Mouse (Mus musculus) spleen, adult 2 months (tissue): Measurements from ENCODE around the gene Unc5b. TPM values are rescaled to one million over a fixed set of nuclear protein-coding genes. Genes with fewer than 3 reads are reported as not detected.

Source experiments
- DNase-seq, 2 experiments: peaks; one replicate each; pipeline versions ENCODE4 v3.0.0 to v3.0.0-alpha.2; 2012 to 2021; ENCODE audit warnings: low spot score in 2 of 2, low read depth in 1 of 2
- H3K27ac ChIP-seq: fragments of 200-500 bp; 2 replicates; pipeline ENCODE4 v1.5.1; 2012; ENCODE audit warnings: low read length, inconsistent platforms; ENCODE audit not compliant: insufficient read depth
- H3K27me3 ChIP-seq: fragments of 200-500 bp; 2 replicates; pipeline ENCODE4 v1.6.1; 2012; ENCODE audit warnings: mild to moderate bottlenecking, moderate library complexity, low read length, inconsistent platforms; ENCODE audit not compliant: control insufficient read depth, insufficient read depth
- H3K36me3 ChIP-seq: fragments of 200-500 bp; 2 replicates; pipeline ENCODE4 v1.6.1; 2012; ENCODE audit warnings: mild to moderate bottlenecking, low read length, inconsistent platforms; ENCODE audit not compliant: control insufficient read depth, insufficient read depth
- H3K4me1 ChIP-seq: fragments of 200-500 bp; 2 replicates; pipeline ENCODE4 v1.6.1; 2011; ENCODE audit warnings: inconsistent platforms; ENCODE audit not compliant: control insufficient read depth, insufficient read depth, insufficient read length
- H3K4me3 ChIP-seq: fragments of 200-500 bp; 2 replicates; pipeline ENCODE4 v1.5.1; 2011; ENCODE audit warnings: mild to moderate bottlenecking, inconsistent platforms; ENCODE audit not compliant: insufficient read depth, insufficient read length; ENCODE audit errors: extremely low read depth
- CTCF ChIP-seq: fragments of 200-500 bp; IDR thresholded peaks from 2 replicates; pipeline ENCODE4 v1.5.1; 2011; ENCODE audit warnings: mild to moderate bottlenecking, inconsistent platforms; ENCODE audit not compliant: insufficient read depth, insufficient read length, insufficient replicate concordance; ENCODE audit errors: extremely low read depth
- POLR2A ChIP-seq: fragments of 200-500 bp; IDR thresholded peaks from 2 replicates; pipeline ENCODE4 v1.6.1; 2011; ENCODE audit warnings: low read depth, low read length, inconsistent platforms
- WGBS: fragments of 180-500 bp; shearing (Covaris S2); methylation state at CpG from one replicate; pipeline ENCODE4 v1.1.7; 2018; 5-methylcytosine and 5-hydroxymethylcytosine counted together
- polyA plus RNA-seq: library from polyadenylated mRNA; depleted of rRNA; stranded (reverse); fragments of >200 nt; gene quantifications from 2 replicates; pipeline ENCODE4 v1.2.3, GENCODE M21; 2012; rRNA removed

The Unc5b gene
- polyA plus RNA-seq, 1 experiment, result 3.8 TPM

DNA sequence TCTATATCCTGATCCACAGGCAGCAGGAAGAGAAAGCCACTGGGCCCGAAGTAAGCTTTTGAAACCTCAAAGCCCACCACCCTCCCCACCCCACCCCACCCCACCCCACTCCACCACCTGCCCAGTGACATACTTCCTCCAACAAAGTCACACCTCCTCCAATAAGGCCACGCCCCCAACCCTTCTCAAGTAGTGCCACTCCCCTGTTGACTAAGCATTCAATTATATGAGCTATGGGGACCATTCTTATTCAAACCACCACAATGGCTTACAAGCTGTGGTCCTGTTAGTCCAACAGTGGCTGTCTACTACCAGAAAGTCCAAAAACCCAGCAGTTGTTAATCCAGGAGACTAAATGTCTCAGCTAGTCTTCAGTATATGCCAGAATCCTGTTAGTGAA is 112.9 kb downstream of the Unc5b start:
- peaks cover 23% of the 10 kb centered on the region for H3K36me3 ChIP-seq
- no peak overlapping the region for H3K27ac ChIP-seq
- no peaks in the 10 kb centered on the region for H3K27me3 ChIP-seq
- no peak overlapping the region for H3K4me3 ChIP-seq
- 83% methylated on average over 2 of the region's 2 CpGs for WGBS
- TF ChIP-seq CTCF (no peak), POLR2A (no peak)
- no peak for DNase-seq
- H3K4me1 ChIP-seq, result no peaks in the 10 kb centered on the region

DNA sequence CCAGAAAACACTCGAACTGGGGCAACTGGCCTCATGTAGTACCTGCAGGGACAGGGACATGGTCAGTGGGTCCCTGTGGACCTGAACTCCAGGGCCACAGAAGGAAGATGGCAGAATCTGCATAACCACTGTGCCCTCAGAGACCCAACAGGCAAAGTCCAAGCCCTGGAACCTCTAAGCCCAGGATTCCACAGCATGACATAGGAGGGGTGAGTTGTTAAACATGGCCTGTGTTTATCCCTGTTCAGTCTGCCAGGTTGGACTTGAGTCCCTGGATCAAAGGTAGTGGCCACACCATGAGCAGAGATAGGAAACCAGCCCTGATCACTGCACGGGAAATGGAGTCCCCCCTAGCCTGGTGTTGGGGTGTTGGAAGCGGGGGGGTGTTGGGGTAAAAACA is 114.9 kb downstream of the Unc5b start:
- Histone ChIP-seq H3K36me3 (peaks cover 24% of the 10 kb centered on the region), H3K27ac (no peak overlapping the region), H3K4me1 (no peaks in the 10 kb centered on the region), H3K4me3 (no peak overlapping the region), H3K27me3 (no peaks in the 10 kb centered on the region)
- no peak for DNase-seq
- WGBS, result 94% methylated on average over 3 of the region's 3 CpGs
- TF ChIP-seq CTCF, result no peak

Other genes starting within 250 kb of the Unc5b start
- 2.1 and 2.7 TPM in 2 replicates for gene Cdh23, start 135.1 kb downstream of the Unc5b start, polyA plus RNA-seq
- gene Slc29a3, start 78.8 kb downstream of the Unc5b start, polyA plus RNA-seq, result 19.9 and 21.8 TPM in 2 replicates